Mouse (Mus musculus): ENCODE data around the gene Colgalt2.

DNA sequence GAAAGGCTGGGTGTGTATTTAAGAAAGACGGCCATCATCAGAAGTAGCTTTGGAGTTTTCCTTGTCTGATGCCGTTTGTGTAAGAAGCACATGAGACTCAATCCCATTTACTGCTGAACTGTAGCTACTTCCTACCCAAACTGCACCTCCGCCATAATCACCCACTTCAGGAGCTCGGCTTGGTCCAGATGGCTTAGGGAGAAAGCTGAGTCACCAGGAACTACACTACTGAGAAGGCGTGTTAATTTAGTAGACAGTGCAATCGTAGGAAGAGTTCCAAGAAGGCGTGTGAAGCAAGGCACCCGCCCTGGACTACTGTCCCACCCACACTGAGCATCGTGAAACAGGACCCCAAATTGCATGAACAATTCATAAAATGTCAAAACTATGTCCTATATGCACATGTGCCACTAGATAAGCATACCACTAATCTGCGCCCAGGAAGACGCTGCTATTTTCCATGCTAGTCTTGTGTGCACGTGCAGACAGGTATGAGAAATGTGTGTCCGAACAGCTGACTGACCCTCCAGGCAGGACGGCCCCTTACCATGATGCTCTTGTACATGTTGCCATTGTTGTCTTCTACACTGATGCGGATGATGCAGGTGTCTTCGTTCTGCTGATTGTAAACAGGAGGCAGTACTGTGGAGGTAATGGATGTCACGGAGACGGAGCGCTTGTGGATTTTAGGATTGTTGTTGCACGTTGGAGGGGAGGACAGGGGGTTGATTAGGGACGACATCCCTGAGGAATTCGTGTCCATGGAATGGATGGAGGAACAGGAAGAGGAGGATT lies 124.7 kb downstream of the Colgalt2 start:
- TF ChIP-seq CTCF (IDR thresholded peaks at IDR 0.05; ENCODE audit: low read depth) (no peak), EP300 (IDR thresholded peaks at IDR 0.05; ENCODE audit: low read depth) (no peak)
